Mouse (Mus musculus) hematopoietic multipotent progenitor cell, adult 10-12 weeks (in vitro differentiated cells): ENCODE results near the gene Prr14. TPM values are rescaled to one million over a fixed set of nuclear protein-coding genes. Genes with fewer than 3 reads are reported as not detected.

ENCODE experiments used
- polyA plus RNA-seq: library from polyadenylated mRNA; stranded (reverse); fragments of >175 nt; gene quantifications from 2 replicates; pipeline ENCODE4 v1.2.3, GENCODE M21; 2012; ENCODE audit warnings: low replicate concordance

Gene Prr14
- 140 and 180 TPM in 2 replicates for polyA plus RNA-seq

GRCm38 (mm10) chr7:127459311-127459710, at the start of gene Prr14:
Gene Prr14, plus strand, starts transcription at chr7:127459611.

DNA sequence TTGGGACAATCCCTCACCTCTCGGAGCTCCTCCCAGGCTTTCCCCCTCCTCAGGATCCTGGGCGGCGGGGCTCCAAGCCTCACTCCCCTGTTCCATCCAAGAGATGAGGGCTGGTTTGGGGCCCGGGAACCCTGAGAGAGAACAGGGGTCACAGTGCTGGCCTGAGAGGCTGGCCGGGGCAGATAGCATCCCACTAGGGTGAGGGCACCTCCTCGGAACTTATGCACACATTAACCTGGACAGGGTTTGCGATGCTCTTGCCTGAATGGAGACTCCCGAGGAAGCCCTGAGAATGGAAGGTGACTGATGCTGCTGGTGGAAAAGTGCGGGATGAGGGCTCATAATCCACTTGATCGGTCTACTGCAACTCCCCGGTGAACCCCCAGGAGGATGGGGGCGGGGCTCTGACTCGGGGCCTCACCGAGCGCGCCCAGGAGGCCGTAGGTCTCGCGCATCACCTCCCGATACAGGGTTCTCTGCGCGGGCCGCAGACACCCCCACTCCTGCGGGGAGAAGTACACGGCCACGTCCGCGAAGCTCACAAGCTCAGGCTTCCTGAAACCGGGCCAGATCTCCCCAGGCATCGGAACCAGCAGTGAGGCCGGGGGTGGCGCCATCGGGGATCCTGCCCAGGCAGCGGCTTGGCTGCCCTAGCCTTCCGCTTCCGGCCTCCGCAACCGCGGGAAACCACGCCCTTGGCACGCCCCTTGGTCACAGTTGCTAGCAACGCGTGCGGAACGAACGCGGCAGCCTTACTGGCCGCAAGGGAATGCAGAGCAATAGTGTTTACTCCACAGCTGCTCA, 37.8 kb upstream of the Prr14 start, which contains the start of gene Zfp688:
TSS of gene Zfp688 (minus strand) at position 681 of the 804 bp plus-strand sequence.

DNA sequence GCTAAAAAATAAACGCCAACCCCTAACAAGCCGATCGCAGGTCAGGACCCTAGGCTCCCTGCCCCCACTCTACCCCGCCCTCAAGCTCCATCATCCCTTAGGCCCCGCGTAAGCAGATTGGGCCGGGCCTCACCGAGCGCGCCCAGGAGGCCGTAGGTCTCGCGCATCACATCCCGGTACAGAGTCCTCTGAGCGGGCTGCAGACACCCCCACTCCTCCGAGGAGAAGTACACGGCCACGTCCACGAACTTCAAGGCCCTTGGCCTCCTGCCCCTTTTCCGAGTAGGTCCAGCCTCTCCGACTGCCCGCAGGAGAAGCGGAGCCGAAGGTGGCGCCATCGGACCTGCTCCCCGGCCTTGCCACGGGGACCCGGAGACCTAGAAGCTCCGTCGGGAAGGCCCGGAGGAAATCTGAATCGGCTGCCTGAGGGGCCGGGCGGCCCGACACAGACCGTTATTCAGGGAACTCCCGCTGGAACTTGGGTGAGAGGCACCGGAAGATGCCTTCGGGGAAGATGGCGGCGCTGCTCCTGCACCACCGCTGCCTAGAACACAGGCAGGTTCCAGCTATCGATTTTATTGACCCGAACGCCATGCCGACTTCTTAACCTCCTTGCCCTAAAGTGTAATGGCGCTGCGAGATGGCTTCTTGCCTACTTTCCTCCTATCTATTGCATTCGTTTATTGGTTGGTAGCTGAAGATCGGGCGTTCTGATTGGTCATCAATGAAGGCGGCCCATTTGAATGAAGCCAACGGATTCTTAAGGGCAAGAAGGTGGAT, 10.7 kb upstream of the Prr14 start, which contains the start of gene Zfp689:
TSS of gene Zfp689 (minus strand) at position 638 of the 780 bp plus-strand sequence.

DNA sequence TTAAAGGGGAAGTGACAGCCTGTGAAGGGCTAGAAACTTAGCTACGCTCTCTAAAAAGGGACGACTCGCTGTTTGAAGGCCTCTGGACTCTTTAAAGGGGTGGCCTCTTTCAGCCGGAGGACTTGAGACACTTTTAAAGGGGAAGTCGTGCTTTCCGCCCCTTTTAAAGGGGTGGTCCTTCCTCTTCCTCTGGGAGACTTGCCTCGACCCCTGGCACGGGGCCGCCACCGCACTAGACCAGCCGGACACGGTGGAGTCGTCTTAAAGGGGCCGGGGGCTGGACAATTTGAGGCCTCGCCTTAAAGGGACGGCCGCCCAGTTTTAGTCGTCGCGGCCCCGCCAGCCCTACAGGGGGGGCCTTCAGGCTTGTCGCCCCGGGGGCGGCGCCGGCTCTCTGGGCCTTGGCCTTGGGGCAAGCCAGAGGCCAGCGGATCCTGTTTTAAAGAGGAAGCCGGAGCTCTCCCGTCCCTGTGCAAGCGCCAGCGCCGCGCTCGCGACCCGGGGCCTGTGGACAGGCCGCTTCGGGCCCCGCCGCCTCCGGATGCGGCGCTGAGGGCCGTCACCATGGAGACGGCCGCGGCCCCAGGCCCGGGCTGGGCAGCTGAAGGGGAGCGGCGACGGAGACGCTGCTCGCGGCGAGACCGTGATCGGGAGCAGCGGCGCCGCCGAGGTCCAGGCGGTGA, 19.4 kb downstream of the Prr14 start, which contains the start of gene Fbrs:
TSS of gene Fbrs (plus strand) at position 565 of the 683 bp plus-strand sequence.

GRCm38 (mm10) chr7:127511808-127512230, 52.4 kb downstream of the Prr14 start, which contains the start of gene Srcap:
Gene Srcap, plus strand, starts transcription at chr7:127511983.

DNA sequence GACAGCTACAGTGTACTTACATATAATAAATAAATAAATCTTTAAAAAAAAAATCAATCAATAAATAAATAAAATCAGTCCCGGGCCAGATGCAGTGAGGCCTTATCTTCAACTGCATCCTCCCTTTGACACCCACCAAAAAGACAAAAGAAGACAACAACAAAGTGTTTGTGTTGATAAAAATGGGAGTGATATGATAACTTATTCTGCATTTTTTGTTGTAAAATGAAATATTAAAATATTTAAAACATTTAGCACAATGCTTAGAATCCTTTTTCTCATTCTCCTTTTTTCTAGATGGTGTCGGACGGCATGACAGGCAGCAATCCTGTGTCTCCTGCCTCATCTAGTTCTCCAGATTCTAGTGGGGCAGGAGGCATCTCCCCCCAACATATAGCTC, 59.9 kb downstream of the Prr14 start, which contains the start of gene Gm42715:
TSS of gene Gm42715 (plus strand) at position 301 of the 400 bp plus-strand sequence.

Other genes starting within 250 kb of the Prr14 start
- 19.8 and 21.6 TPM in 2 replicates for gene Zfp553, start 226.6 kb upstream of the Prr14 start, polyA plus RNA-seq
- gene Sept1, start 226.5 kb upstream of the Prr14 start, polyA plus RNA-seq = 741 and 939 TPM in 2 replicates
- 30.4 and 62.4 TPM in 2 replicates for gene Zfp771, start 215.3 kb upstream of the Prr14 start, polyA plus RNA-seq
- 11.9 and 40.3 TPM in 2 replicates for gene Dctpp1, start 198.9 kb upstream of the Prr14 start, polyA plus RNA-seq
- 18.3 and 56.1 TPM in 2 replicates for gene Sephs2, start 185.6 kb upstream of the Prr14 start, polyA plus RNA-seq
- gene Itgal, start 163.4 kb upstream of the Prr14 start, polyA plus RNA-seq = 65.9 and 91.0 TPM in 2 replicates
- 11.8 and 12.1 TPM in 2 replicates for gene Zfp768, start 114.0 kb upstream of the Prr14 start, polyA plus RNA-seq
- 6.0 and 8.8 TPM in 2 replicates for gene Zfp747, start 83.6 kb upstream of the Prr14 start, polyA plus RNA-seq
- 1.1 and 1.4 TPM in 2 replicates for gene 9130019O22Rik, start 72.4 kb upstream of the Prr14 start, polyA plus RNA-seq
- gene E430018J23Rik, start 66.0 kb upstream of the Prr14 start, polyA plus RNA-seq = 5.7 and 9.3 TPM in 2 replicates
- 2.3 and 3.1 TPM in 2 replicates for gene Zfp764, start 52.8 kb upstream of the Prr14 start, polyA plus RNA-seq
- gene Zfp688, start 37.5 kb upstream of the Prr14 start, polyA plus RNA-seq = 25.8 and 61.8 TPM in 2 replicates
- 13.2 and 16.8 TPM in 2 replicates for gene Zfp689, start 10.5 kb upstream of the Prr14 start, polyA plus RNA-seq
- gene Fbrs, start 19.6 kb downstream of the Prr14 start, polyA plus RNA-seq = 733 and 1,419 TPM in 2 replicates
- 63.6 and 79.8 TPM in 2 replicates for gene Srcap, start 52.4 kb downstream of the Prr14 start, polyA plus RNA-seq
- gene Gm42715, start 60.0 kb downstream of the Prr14 start, polyA plus RNA-seq = 39.4 and 48.5 TPM in 2 replicates
- 0.69 and 5.4 TPM in 2 replicates for gene Tmem265, start 101.8 kb downstream of the Prr14 start, polyA plus RNA-seq
- gene Phkg2, start 113.7 kb downstream of the Prr14 start, polyA plus RNA-seq = 32.2 and 89.3 TPM in 2 replicates
- gene Ccdc189, start 129.0 kb downstream of the Prr14 start, polyA plus RNA-seq = 2.1 and 3.3 TPM in 2 replicates
- gene Rnf40, start 129.2 kb downstream of the Prr14 start, polyA plus RNA-seq = 49.1 and 52.5 TPM in 2 replicates
- 11.0 and 18.9 TPM in 2 replicates for gene Zfp629, start 156.2 kb downstream of the Prr14 start, polyA plus RNA-seq
- gene Bcl7c, start 249.3 kb downstream of the Prr14 start, polyA plus RNA-seq = 238 and 564 TPM in 2 replicates